ENCODE assay signal across 12 mouse cellular contexts in the genomic region with DNA sequence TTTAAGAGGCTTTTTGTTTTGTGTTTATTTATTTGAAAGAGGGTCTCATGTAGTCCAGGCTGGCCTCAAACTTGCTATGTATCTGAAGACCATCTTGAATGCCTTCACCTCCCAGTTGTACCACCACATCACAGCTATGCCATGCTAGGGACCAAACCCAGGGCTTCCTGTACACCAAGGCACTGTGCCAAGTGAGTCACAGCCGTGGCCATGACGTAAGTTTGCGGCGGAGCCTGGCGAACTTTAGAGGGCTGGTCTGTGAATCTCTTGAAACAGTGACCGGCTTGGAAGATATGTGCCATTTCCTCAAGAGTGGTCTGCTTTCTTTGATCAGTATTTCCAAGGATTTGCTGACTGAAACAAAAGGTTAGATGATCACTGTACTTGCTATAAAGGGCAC. TPM values are rescaled to one million over a fixed set of nuclear protein-coding genes. Genes with fewer than 3 reads are reported as not detected.
DNase-seq lines count a peak whose midpoint lies in the region; ATAC-seq lines count a peak whose summit lies in the region.
"Had no signal": no experiment of that assay in that cellular context is flagged by ENCODE, and none has a peak within 500 bp of the region (broad histone marks: within the 10 kb centered on the region; RNA-seq: fewer than 3 reads in every experiment).

No protein-coding gene starts in this region.

- H3K9me3 ChIP-seq in midbrain, embryonic 15.5 days: no peaks in the 10 kb centered on the region
- H3K9me3 ChIP-seq in forebrain, embryonic 14.5 days (replicated peaks; ENCODE audit: control insufficient read depth, low read length): no peaks in the 10 kb centered on the region
- H3K9me3 ChIP-seq: forebrain, embryonic 15.5 days; neural tube, embryonic 15.5 days had no signal

- H3K4me1 ChIP-seq in midbrain, embryonic 15.5 days: no peaks in the 10 kb centered on the region
- H3K4me1 ChIP-seq in forebrain, embryonic 14.5 days (ENCODE audit: control insufficient read depth, insufficient read depth, low read length): no peaks in the 10 kb centered on the region
- H3K4me1 ChIP-seq: forebrain, embryonic 15.5 days; neural tube, embryonic 15.5 days had no signal

- no peak for ATAC-seq in midbrain, embryonic 15.5 days (replicated peaks)
- no peak for ATAC-seq in forebrain, embryonic 14.5 days
- ATAC-seq: forebrain, embryonic 15.5 days; intestine, embryonic 16.5 days had no signal

- no peak overlapping the region for H3K27ac ChIP-seq in midbrain, embryonic 15.5 days
- H3K27ac ChIP-seq in forebrain, embryonic 14.5 days (ENCODE audit: low read depth, low read length): no peak overlapping the region
- H3K27ac ChIP-seq: forebrain, embryonic 15.5 days; neural tube, embryonic 15.5 days had no signal

- peak; percentile 32 for DNase-seq in kidney, postnatal 14 days
- no peak for DNase-seq in kidney, adult 11 months
- DNase-seq in NIH3T3 (ENCODE audit: low read depth): peak; percentile 54
- peak; percentile 44 to 45 for DNase-seq in heart, postnatal 10 days
- DNase-seq in lung, postnatal 4 days: peak; percentile 62 to 70
- no peak for DNase-seq in forebrain, embryonic 14.5 days (ENCODE audit: low spot score)
- no peak for DNase-seq in embryo, embryonic 11 days
- DNase-seq: lung, embryonic 14.5 days had no signal

- no peak overlapping the region for H3K9ac ChIP-seq in midbrain, embryonic 15.5 days
- H3K9ac ChIP-seq in forebrain, embryonic 14.5 days (ENCODE audit: low read length): no peak overlapping the region
- H3K9ac ChIP-seq: forebrain, embryonic 15.5 days; lung, embryonic 14.5 days; neural tube, embryonic 15.5 days had no signal

- no peak overlapping the region for H3K4me2 ChIP-seq in midbrain, embryonic 15.5 days
- no peak overlapping the region for H3K4me2 ChIP-seq in forebrain, embryonic 14.5 days (ENCODE audit: low read length)
- H3K4me2 ChIP-seq: forebrain, embryonic 15.5 days; lung, embryonic 14.5 days; neural tube, embryonic 15.5 days had no signal

- no peaks in the 10 kb centered on the region for H3K36me3 ChIP-seq in midbrain, embryonic 15.5 days (replicated peaks)
- no peaks in the 10 kb centered on the region for H3K36me3 ChIP-seq in forebrain, embryonic 14.5 days (ENCODE audit: control insufficient read depth, insufficient read depth, low read length)
- H3K36me3 ChIP-seq: forebrain, embryonic 15.5 days; neural tube, embryonic 15.5 days had no signal

- WGBS in midbrain, embryonic 15.5 days: 94% methylated on average over 6 of the region's 6 CpGs
- WGBS in forebrain, embryonic 14.5 days: 94% methylated on average over 6 of the region's 6 CpGs

- intact Hi-C loops in heart, postnatal 10 days (cut with DNase I): no loop called here

- H3K27me3 ChIP-seq in midbrain, embryonic 15.5 days (replicated peaks): no peaks in the 10 kb centered on the region
- no peaks in the 10 kb centered on the region for H3K27me3 ChIP-seq in forebrain, embryonic 14.5 days (replicated peaks; ENCODE audit: control insufficient read depth, insufficient read depth, low read length)
- H3K27me3 ChIP-seq: forebrain, embryonic 15.5 days; neural tube, embryonic 15.5 days had no signal

- H3K4me3 ChIP-seq in midbrain, embryonic 15.5 days: no peak overlapping the region
- H3K4me3 ChIP-seq in forebrain, embryonic 14.5 days (ENCODE audit: low read depth, low read length): no peak overlapping the region
- H3K4me3 ChIP-seq: forebrain, embryonic 15.5 days; neural tube, embryonic 15.5 days had no signal

RNA-seq across cellular contexts. Expression of gene Atg14, which starts 51.8 kb away (rescaled TPM):
- total RNA-seq in heart, postnatal 10 days (2021): 1 to 10 TPM; 7.6 to 9.3 TPM
- polyA plus RNA-seq in midbrain, embryonic 15.5 days (2015; fragmentation: Nextera tagmentation; extraction: Ambion mirVana): 17.9 and 21.7 TPM in 2 replicates
- polyA plus RNA-seq in forebrain, embryonic 14.5 days (2014; fragmentation: Nextera tagmentation; extraction: Ambion mirVana): 17.7 and 22.6 TPM in 2 replicates

Comparison
In these comparisons a context has a peak if more than half of its experiments do, and no peak if none do; other contexts are left out.
1. DNase-seq: peak in kidney, postnatal 14 days (single experiment), NIH3T3 (single experiment), heart, postnatal 10 days (2 of 2) and lung, postnatal 4 days (2 of 2); none in kidney, adult 11 months (single experiment), forebrain, embryonic 14.5 days (single experiment) and embryo, embryonic 11 days (single experiment).